Mouse (Mus musculus) CH12.LX (cell line): Measurements from ENCODE around the gene Pgls. TPM values are rescaled to one million over a fixed set of nuclear protein-coding genes. Genes with fewer than 3 reads are reported as not detected.

Source experiments
- DNase-seq: peaks from one replicate; pipeline ENCODE4 v3.0.0-alpha.2; 2013; ENCODE audit errors: extremely low read depth
- H3K27ac ChIP-seq: 2 replicates; pipeline ENCODE4 v1.5.1; 2012; ENCODE audit warnings: low read depth, mild to moderate bottlenecking, control low read depth, moderate library complexity; ENCODE audit not compliant: insufficient read depth
- H3K27me3 ChIP-seq: replicated peaks from 2 replicates; pipeline ENCODE3; 2012; ENCODE audit warnings: inconsistent platforms
- H3K36me3 ChIP-seq, 2 experiments: replicated peaks in 1 of 2; 2 replicates each; pipeline versions ENCODE3 to v1.6.1; 2012; ENCODE audit warnings: inconsistent platforms in 1 of 2, low read length in 1 of 2, mild to moderate bottlenecking in 1 of 2, mixed read lengths in 1 of 2, moderate library complexity in 1 of 2; ENCODE audit not compliant: control insufficient read depth in 1 of 2, insufficient read depth in 1 of 2
- H3K4me1 ChIP-seq, 2 experiments: 2 replicates each; pipeline ENCODE4 v1.6.1; 2012; ENCODE audit warnings: inconsistent platforms in 1 of 2, moderate library complexity in 1 of 2; ENCODE audit not compliant: insufficient read depth in 2 of 2, control insufficient read depth in 1 of 2
- H3K4me2 ChIP-seq: 2 replicates; pipeline ENCODE4 v1.6.1; 2012; ENCODE audit warnings: low read depth, mild to moderate bottlenecking, control low read depth; ENCODE audit not compliant: poor library complexity, insufficient read depth, severe bottlenecking
- H3K4me3 ChIP-seq, 3 experiments: fragments of 150-350 bp in 1 of 3; sonication (generic) in 1 of 3; replicated peaks in 1 of 3; 2 replicates each; pipeline versions ENCODE3 to v1.5.1; 2011 to 2012; ENCODE audit warnings: low read depth in 2 of 3, low read length in 2 of 3, mild to moderate bottlenecking in 2 of 3, moderate library complexity in 2 of 3, control low read depth in 1 of 3, improper control_type of control experiment in 1 of 3, inconsistent platforms in 1 of 3, mixed read lengths in 1 of 3; ENCODE audit not compliant: poor library complexity in 1 of 3
- H3K79me2 ChIP-seq: replicated peaks from 2 replicates; pipeline ENCODE4 v1.6.1; 2012; ENCODE audit warnings: mild to moderate bottlenecking, moderate library complexity; ENCODE audit not compliant: control insufficient read depth, poor library complexity, insufficient read depth, severe bottlenecking; ENCODE audit errors: extremely low read depth
- H3K9ac ChIP-seq: 2 replicates; pipeline ENCODE4 v1.6.1; 2012; ENCODE audit warnings: low read depth, mild to moderate bottlenecking, control low read depth, moderate library complexity; ENCODE audit not compliant: insufficient read depth
- H3K9me3 ChIP-seq: replicated peaks from 2 replicates; pipeline ENCODE3; 2012; ENCODE audit warnings: low read length, inconsistent platforms, mixed read lengths
- BHLHE40 ChIP-seq: IDR thresholded peaks from 2 replicates; pipeline ENCODE4 v1.6.1; 2011; ENCODE audit warnings: mild to moderate bottlenecking, low read depth, low read length, improper control_type of control experiment
- CHD1 ChIP-seq: IDR thresholded peaks from 2 replicates; pipeline ENCODE4 v1.6.1; 2012; ENCODE audit warnings: low read depth, low read length, improper control_type of control experiment, inconsistent platforms
- ELF1 ChIP-seq: IDR thresholded peaks from 2 replicates; pipeline ENCODE4 v1.6.1; 2014; ENCODE audit warnings: low read depth, mild to moderate bottlenecking, inconsistent platforms, low read length, improper control_type of control experiment
- EP300 ChIP-seq: IDR thresholded peaks from 2 replicates; pipeline ENCODE4 v1.6.1; 2011; ENCODE audit warnings: low read length, improper control_type of control experiment
- ETS1 ChIP-seq: conservative IDR thresholded peaks from 2 replicates; pipeline ENCODE4 v1.6.1; 2012; ENCODE audit warnings: low read depth, mild to moderate bottlenecking, inconsistent platforms, low read length, improper control_type of control experiment, moderate library complexity
- MAX ChIP-seq: IDR thresholded peaks from 2 replicates; pipeline ENCODE4 v1.6.1; 2011; ENCODE audit warnings: low read length, improper control_type of control experiment
- MEF2A ChIP-seq: IDR thresholded peaks from 2 replicates; pipeline ENCODE4 v1.6.1; 2014; ENCODE audit warnings: low read depth, mild to moderate bottlenecking, inconsistent platforms, low read length, improper control_type of control experiment, borderline replicate concordance
- MXI1 ChIP-seq: IDR thresholded peaks from 2 replicates; pipeline ENCODE4 v1.6.1; 2011; ENCODE audit warnings: mild to moderate bottlenecking, low read depth, low read length, improper control_type of control experiment
- MYC ChIP-seq: IDR thresholded peaks from 2 replicates; pipeline ENCODE4 v1.6.1; 2011; ENCODE audit warnings: low read depth, mild to moderate bottlenecking, improper control_type of control experiment, low read length
- NELFE ChIP-seq: IDR thresholded peaks from 2 replicates; pipeline ENCODE4 v1.6.1; 2011; ENCODE audit warnings: low read depth, low read length, improper control_type of control experiment
- NRF1 ChIP-seq: IDR thresholded peaks from 2 replicates; pipeline ENCODE4 v1.6.1; 2014; ENCODE audit warnings: low read depth, mild to moderate bottlenecking, inconsistent platforms, low read length, improper control_type of control experiment, moderate library complexity
- RAD21 ChIP-seq: IDR thresholded peaks from 2 replicates; pipeline ENCODE4 v1.6.1; 2011; ENCODE audit warnings: low read depth, mild to moderate bottlenecking, low read length, improper control_type of control experiment, moderate library complexity
- SMC3 ChIP-seq: IDR thresholded peaks from 2 replicates; pipeline ENCODE4 v1.6.1; 2011; ENCODE audit warnings: low read depth, low read length, improper control_type of control experiment
- ZKSCAN1 ChIP-seq: IDR thresholded peaks from 2 replicates; pipeline ENCODE4 v1.6.1; 2012; ENCODE audit warnings: low read depth, inconsistent platforms, low read length, improper control_type of control experiment, borderline replicate concordance
- ZMIZ1 ChIP-seq: IDR thresholded peaks from 2 replicates; pipeline ENCODE4 v1.6.1; 2012; ENCODE audit warnings: low read depth, mild to moderate bottlenecking, inconsistent platforms, low read length, improper control_type of control experiment
- ZNF384 ChIP-seq: IDR thresholded peaks from 2 replicates; pipeline ENCODE4 v1.6.1; 2012; ENCODE audit warnings: low read depth, low read length, improper control_type of control experiment, inconsistent platforms
- dilution Hi-C: fragments of 300-500 bp; cut with MboI; formaldehyde crosslinking; loops from 2 replicates; pipeline ENCODE4 v1.14.3; 2020; ENCODE audit warnings: low sequenced_read_pairs; ENCODE audit not compliant: extremely low pct_unique_long_range_greater_than_20kb, extremely low pct_ligation_motif_present
- in situ Hi-C: fragments of 300-500 bp; cut with MboI; formaldehyde crosslinking; loops from 3 replicates; pipeline ENCODE4 v1.14.3; 2019; ENCODE audit warnings: low sequenced_read_pairs, low pct_ligation_motif_present, low pct_unique_long_range_greater_than_20kb, mixed read lengths
- polyA plus RNA-seq: library from polyadenylated mRNA; unstranded; fragments of >175 nt; gene quantifications from 2 replicates; pipeline ENCODE4 v1.2.1, GENCODE M21; 2012; ENCODE audit warnings: low read depth; ENCODE audit not compliant: insufficient read length
- total RNA-seq, 2 experiments: library from RNA; depleted of rRNA; stranded (reverse); fragments of 300-350 nt in 1 of 2; fragments of >200 nt in 1 of 2; gene quantifications; 2 replicates each; pipeline ENCODE4 v1.2.3; 2012 to 2014

Pgls gene
- total and polyA plus RNA-seq, 3 experiments, result 74.9 to 215 (median 118) TPM

DNA sequence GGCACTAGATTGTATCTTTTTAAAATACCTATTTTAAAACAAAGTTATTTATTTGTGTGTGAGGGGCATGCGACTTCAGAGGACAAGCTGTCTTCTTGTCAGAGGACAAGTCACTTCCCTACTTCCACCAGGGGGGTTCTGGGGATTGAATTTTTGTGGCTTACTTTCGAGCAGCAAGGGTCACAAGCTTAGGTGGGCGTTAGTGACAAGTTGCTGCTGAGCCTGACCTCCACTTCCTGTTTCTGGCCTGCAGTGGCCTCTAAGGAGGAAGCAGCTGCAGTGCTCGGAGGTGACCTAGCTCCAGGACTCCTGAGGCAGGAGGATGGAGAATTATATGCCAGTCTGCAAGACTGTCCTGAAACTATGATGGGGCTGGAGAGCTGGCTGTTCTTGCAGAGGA is 21.4 kb downstream of the Pgls start:
- in situ Hi-C loops, result no loop called here
- no peak for DNase-seq
- H3K36me3 ChIP-seq, result peaks cover 40 to 74% of the 10 kb centered on the region in 2 experiments
- TF ChIP-seq BHLHE40 (0 out of 2 replicates have a peak, but pooled peaks have one; percentile 16), NRF1 (no peak), MXI1 (no peak), ELF1 (peak; percentile 77), CHD1 (no peak), RAD21 (no peak), EP300 (0 out of 2 replicates have a peak, but pooled peaks have one; percentile 33), MEF2A (no peak), ZMIZ1 (no peak)
- TF ChIP-seq, all 38 proteins: peak for 3
- Histone ChIP-seq H3K4me1 (peaks cover 16 to 49% of the 10 kb centered on the region in 2 experiments), H3K4me2 (0 out of 2 replicates have a peak overlapping the region, but pooled peaks have one; percentile 83), H3K9me3 (peaks cover 4% of the 10 kb centered on the region), H3K9ac (no peak overlapping the region), H3K4me3 (peak overlapping the region in 1 of 3 experiments; percentile 86), H3K27ac (peak overlapping the region; percentile 7; the same call in 1 of the 2 replicates), H3K27me3 (no peaks in the 10 kb centered on the region), H3K79me2 (peaks cover 20% of the 10 kb centered on the region)
- dilution Hi-C loops, result no loop called here

DNA sequence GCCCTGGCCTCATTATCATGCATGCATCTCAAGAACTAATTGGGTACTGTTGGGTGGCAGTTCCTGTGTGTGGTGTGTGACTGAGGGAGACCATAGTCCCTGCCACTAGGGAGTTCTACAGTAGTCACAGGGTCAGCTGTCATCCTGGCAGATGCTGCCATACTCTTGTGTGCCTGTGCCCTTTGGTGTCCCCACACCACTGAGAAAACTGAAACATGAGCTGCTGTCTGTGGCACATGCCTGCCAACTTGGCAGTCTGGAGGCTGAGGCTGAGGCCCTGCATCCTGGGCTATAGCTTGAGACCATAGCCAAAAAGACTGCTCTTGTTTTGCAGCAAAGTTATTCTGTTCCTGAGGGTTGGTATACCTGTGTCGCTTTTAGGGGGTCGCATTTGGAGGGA is 27.8 kb downstream of the Pgls start:
- no peak overlapping the region for H3K9ac ChIP-seq
- H3K4me2 ChIP-seq, result no peak overlapping the region
- in situ Hi-C loops (no loop called here), dilution Hi-C loops (no loop called here)
- no peak overlapping the region for H3K4me3 ChIP-seq
- DNase-seq, result no peak
- no peak overlapping the region for H3K27ac ChIP-seq
- peaks cover 49% of the 10 kb centered on the region for H3K9me3 ChIP-seq
- H3K79me2 ChIP-seq, result no peaks in the 10 kb centered on the region
- peaks cover 87 to 96% of the 10 kb centered on the region in 2 experiments for H3K36me3 ChIP-seq
- H3K4me1 ChIP-seq, result peaks cover 7 to 21% of the 10 kb centered on the region in 2 experiments
- no peaks in the 10 kb centered on the region for H3K27me3 ChIP-seq
- no peak for TF ChIP-seq CHD1
- TF ChIP-seq SMC3, result no peak
- TF ChIP-seq MAX, result no peak
- no peak for TF ChIP-seq MXI1
- no peak for TF ChIP-seq ETS1
- no peak for TF ChIP-seq ZKSCAN1
- no peak for TF ChIP-seq ZNF384
- TF ChIP-seq MYC, result no peak
- no peak for TF ChIP-seq NELFE
